Mouse (Mus musculus) lung, adult 2 months (tissue): ENCODE results near the gene Rnf182.

Experiments used
- CTCF ChIP-seq: fragments of 200-500 bp; IDR thresholded peaks from 2 replicates; pipeline ENCODE4 v1.5.1; 2011; ENCODE audit warnings: mild to moderate bottlenecking, low read length, control low read depth; ENCODE audit not compliant: insufficient read depth
- POLR2A ChIP-seq: fragments of 200-500 bp; IDR thresholded peaks from 2 replicates; pipeline ENCODE4 v1.6.1; 2011; ENCODE audit warnings: low read depth, mild to moderate bottlenecking, control low read depth, low read length, borderline replicate concordance; ENCODE audit errors: extremely low read depth

DNA sequence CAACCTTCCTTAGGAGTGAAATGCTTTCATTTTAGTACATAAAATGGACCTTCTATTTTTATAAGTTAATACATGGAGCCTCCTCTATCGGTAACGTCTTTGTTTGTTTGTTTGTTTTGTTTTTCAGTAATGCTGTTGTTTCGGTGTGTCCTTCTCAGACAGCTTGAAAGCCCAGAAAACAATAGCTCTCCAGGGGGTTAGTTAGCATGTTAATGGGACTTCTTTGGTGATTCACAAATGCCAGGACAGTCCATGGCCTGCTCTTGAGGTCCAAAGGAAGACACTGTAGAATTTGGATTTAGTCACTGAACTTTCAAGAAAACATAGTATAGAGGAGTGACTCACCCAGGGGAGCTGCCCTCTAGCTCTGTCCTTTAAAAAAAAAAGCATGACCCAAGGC is 843 bp upstream of the Rnf182 start:
- TF ChIP-seq CTCF (no peak), POLR2A (no peak)
